Mouse (Mus musculus) limb, embryonic 11.5 days (tissue): Measurements from ENCODE around the gene Tubb1. TPM values are rescaled to one million over a fixed set of nuclear protein-coding genes. Genes with fewer than 3 reads are reported as not detected.

ENCODE experiments used
- ATAC-seq: fragments of 200-750 bp; cut with Nextera tagmentation; 2 replicates; pipeline ENCODE4 v1.8.0; 2017; ENCODE audit warnings: low read depth; ENCODE audit not compliant: insufficient number of reproducible peaks, low FRiP score, low TSS enrichment
- DNase-seq: peaks from one replicate; pipeline ENCODE4 v3.0.0-alpha.2; 2015; ENCODE audit warnings: low spot score
- H3K27ac ChIP-seq: fragments of 300-500 bp; sonication (generic); replicated peaks from 2 replicates; pipeline ENCODE4 v1.5.1; 2014; ENCODE audit warnings: low read depth, mild to moderate bottlenecking, low read length
- H3K27me3 ChIP-seq: fragments of 300-500 bp; sonication (generic); 2 replicates; pipeline ENCODE4 v1.6.1; 2014; ENCODE audit warnings: mild to moderate bottlenecking, low read length, mixed read lengths; ENCODE audit not compliant: control insufficient read depth, insufficient read depth
- H3K36me3 ChIP-seq: fragments of 300-500 bp; sonication (generic); 2 replicates; pipeline ENCODE4 v1.6.1; 2014; ENCODE audit warnings: mild to moderate bottlenecking, low read length, moderate library complexity, mixed read lengths; ENCODE audit not compliant: control insufficient read depth, insufficient read depth
- H3K4me1 ChIP-seq: fragments of 300-500 bp; sonication (generic); 2 replicates; pipeline ENCODE4 v1.6.1; 2014; ENCODE audit warnings: low read length, mixed read lengths; ENCODE audit not compliant: control insufficient read depth, insufficient read depth
- H3K4me2 ChIP-seq: fragments of 300-500 bp; sonication (generic); 2 replicates; pipeline ENCODE4 v1.6.1; 2014; ENCODE audit warnings: low read depth, mild to moderate bottlenecking, moderate library complexity; ENCODE audit not compliant: severe bottlenecking
- H3K4me3 ChIP-seq: fragments of 300-500 bp; sonication (generic); 2 replicates; pipeline ENCODE4 v1.5.1; 2014; ENCODE audit warnings: low read depth, low read length
- H3K9ac ChIP-seq: fragments of 300-500 bp; sonication (generic); 2 replicates; pipeline ENCODE4 v1.6.1; 2014; ENCODE audit warnings: mild to moderate bottlenecking, low read length
- H3K9me3 ChIP-seq: fragments of 300-500 bp; sonication (generic); 2 replicates; pipeline ENCODE4 v1.6.1; 2016; ENCODE audit warnings: low read length; ENCODE audit not compliant: control insufficient read depth
- WGBS: fragments of 180-500 bp; shearing (Covaris S2); extraction: QIAGEN DNeasy Blood & Tissue Kit; methylation state at CpG from one replicate; pipeline ENCODE4 v1.1.7; 2014; 5-methylcytosine and 5-hydroxymethylcytosine counted together
- polyA plus RNA-seq: library from polyadenylated mRNA; unstranded; fragments of >200 nt; fragmentation: Nextera tagmentation; extraction: Ambion mirVana; gene quantifications from 2 replicates; pipeline ENCODE4 v1.2.1, GENCODE M21; 2014

Tubb1 gene
- polyA plus RNA-seq, 1 experiment from 2014 or later, result 6.0 TPM

DNA sequence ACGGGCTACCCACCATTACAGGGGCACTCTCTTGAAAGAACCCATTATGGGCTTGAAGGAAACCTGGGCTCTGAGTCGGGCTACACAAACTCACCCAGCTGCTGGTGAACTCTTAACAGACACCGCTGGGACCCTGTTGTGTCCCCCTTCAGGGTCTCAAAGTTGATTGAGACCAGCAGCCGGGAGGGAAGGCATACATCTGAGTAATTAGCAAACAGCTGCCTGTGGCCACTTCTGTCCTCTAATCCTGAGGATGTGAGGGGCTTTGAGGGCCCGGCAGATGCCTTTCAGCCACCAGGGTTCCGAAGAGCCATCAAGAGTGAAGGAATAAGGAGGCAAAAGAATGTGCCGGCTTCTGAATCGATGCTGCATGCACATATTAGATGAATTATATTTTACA, 3.6 kb upstream of the Tubb1 start:
- Histone ChIP-seq H3K27me3 (no peaks in the 10 kb centered on the region), H3K4me2 (no peak overlapping the region), H3K4me1 (no peaks in the 10 kb centered on the region), H3K36me3 (no peaks in the 10 kb centered on the region), H3K9ac (no peak overlapping the region), H3K4me3 (no peak overlapping the region), H3K27ac (no peak overlapping the region), H3K9me3 (no peaks in the 10 kb centered on the region)
- no peak for ATAC-seq
- no peak for DNase-seq
- 48% methylated on average over 8 of the region's 8 CpGs for WGBS

DNA sequence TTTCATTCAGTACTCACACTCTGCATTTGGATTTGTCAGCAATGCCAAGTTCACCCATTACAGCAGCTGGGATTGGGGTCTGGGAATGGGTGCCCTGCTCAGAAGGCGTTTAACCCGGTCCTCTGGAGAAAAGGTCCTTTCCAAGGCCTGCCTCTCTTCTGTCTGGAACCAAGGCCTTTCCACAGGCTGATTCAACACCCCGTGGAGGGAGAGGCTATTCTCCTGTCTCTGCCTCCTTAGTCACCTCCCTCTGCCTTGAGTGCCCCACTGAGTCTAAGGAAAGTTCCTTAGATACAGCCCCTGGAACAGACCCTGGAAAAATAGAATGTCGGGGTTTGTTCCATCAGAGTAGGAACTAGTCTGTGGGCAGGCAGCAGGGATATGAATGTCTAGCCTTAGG, 2.1 kb upstream of the Tubb1 start:
- no peaks in the 10 kb centered on the region for H3K36me3 ChIP-seq
- WGBS, result 85% methylated on average over 4 of the region's 4 CpGs
- no peak for ATAC-seq

DNA sequence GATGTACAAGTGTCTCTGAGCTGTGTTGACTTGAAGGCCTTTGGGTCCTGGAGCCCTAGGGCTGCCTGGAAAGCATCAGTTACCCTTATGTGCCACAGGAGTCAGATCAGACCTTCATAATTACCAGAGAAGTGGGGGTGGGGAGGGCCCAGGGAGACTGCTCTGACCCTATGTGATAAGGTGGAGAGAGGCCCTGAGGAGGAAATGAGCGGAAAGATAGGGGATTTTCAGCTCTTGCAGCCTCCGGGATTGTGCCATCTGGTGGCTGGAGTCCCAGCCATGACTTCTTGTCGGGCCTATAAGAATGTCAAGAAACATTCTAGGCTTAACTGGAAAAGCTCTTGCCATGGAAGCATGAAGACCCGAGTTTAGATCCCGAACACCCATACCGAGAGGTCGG, 3.2 kb downstream of the Tubb1 start:
- no peaks in the 10 kb centered on the region for H3K27me3 ChIP-seq
- H3K4me2 ChIP-seq, result no peak overlapping the region
- H3K9me3 ChIP-seq, result no peaks in the 10 kb centered on the region
- DNase-seq (no peak), ATAC-seq (no peak)
- no peaks in the 10 kb centered on the region for H3K4me1 ChIP-seq
- no peak overlapping the region for H3K4me3 ChIP-seq
- H3K27ac ChIP-seq, result no peak overlapping the region
- H3K9ac ChIP-seq, result no peak overlapping the region
- no peaks in the 10 kb centered on the region for H3K36me3 ChIP-seq
- 70% methylated on average over 7 of the region's 7 CpGs for WGBS

More for the DNA sequence above, 2.1 kb upstream of the Tubb1 start:
- Histone ChIP-seq H3K4me1 (no peaks in the 10 kb centered on the region), H3K27me3 (no peaks in the 10 kb centered on the region), H3K27ac (no peak overlapping the region), H3K9me3 (no peaks in the 10 kb centered on the region), H3K4me2 (no peak overlapping the region), H3K4me3 (no peak overlapping the region), H3K9ac (no peak overlapping the region)
- no peak for DNase-seq

DNA sequence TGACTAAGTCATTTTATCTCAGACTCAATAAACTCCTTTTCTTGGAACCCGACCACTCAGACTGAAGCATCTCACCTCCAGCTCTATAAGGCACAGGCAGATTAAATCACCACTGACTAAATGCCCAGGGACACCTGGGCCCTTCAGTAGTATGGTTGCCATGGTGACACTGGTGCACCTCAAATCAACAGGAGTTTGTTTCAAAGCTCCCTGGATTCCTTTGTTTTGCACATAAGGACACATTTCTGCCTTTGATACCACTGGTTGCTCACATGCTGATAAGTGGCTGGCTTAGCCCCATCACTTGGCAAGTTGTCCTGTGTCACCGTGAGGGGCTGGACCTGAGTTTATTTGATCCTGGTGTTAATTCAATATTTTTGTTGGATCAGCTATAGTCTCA, 8.9 kb downstream of the Tubb1 start:
- WGBS, result 78% methylated on average over 2 of the region's 2 CpGs
- H3K4me3 ChIP-seq, result no peak overlapping the region
- ATAC-seq, result no peak

DNA sequence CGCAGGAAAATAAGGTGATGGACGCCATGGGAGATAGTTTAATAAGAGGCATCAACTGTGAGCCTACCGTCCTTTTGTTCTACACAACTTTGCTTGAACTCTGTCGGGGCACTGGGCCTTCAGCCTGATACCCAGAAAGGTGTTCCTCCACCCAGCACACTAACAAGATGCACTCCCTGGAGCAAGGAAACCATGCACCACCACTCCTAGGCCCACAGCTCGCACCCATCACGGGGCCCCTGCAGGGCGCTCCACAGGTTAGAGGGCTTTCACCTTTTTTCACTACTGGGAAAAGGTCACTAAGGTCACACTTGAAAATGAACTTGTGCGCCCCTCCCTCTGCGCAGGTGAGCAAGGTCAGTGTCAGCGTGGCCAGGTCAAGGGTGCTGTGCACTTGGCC, 12.9 kb downstream of the Tubb1 start:
- DNase-seq, result peak; percentile 41
- H3K9me3 ChIP-seq, result no peaks in the 10 kb centered on the region
- peak overlapping the region; percentile 88 for H3K9ac ChIP-seq
- no peaks in the 10 kb centered on the region; the same call in 1 of the 2 replicates for H3K36me3 ChIP-seq
- no peaks in the 10 kb centered on the region for H3K4me1 ChIP-seq
- H3K27me3 ChIP-seq, result no peaks in the 10 kb centered on the region
- H3K27ac ChIP-seq, result no peak overlapping the region
- H3K4me2 ChIP-seq, result peak overlapping the region; percentile 75
- ATAC-seq, result peak; percentile 14; the same call in 1 of the 2 replicates
- WGBS, result 48% methylated on average over 10 of the region's 10 CpGs
- H3K4me3 ChIP-seq, result peak overlapping the region; percentile 82

More for the DNA sequence above, 8.9 kb downstream of the Tubb1 start:
- Histone ChIP-seq H3K4me1 (no peaks in the 10 kb centered on the region), H3K36me3 (no peaks in the 10 kb centered on the region; the same call in 1 of the 2 replicates), H3K9ac (no peak overlapping the region), H3K9me3 (no peaks in the 10 kb centered on the region), H3K4me2 (no peak overlapping the region), H3K27ac (no peak overlapping the region), H3K27me3 (no peaks in the 10 kb centered on the region)
- no peak for DNase-seq

DNA sequence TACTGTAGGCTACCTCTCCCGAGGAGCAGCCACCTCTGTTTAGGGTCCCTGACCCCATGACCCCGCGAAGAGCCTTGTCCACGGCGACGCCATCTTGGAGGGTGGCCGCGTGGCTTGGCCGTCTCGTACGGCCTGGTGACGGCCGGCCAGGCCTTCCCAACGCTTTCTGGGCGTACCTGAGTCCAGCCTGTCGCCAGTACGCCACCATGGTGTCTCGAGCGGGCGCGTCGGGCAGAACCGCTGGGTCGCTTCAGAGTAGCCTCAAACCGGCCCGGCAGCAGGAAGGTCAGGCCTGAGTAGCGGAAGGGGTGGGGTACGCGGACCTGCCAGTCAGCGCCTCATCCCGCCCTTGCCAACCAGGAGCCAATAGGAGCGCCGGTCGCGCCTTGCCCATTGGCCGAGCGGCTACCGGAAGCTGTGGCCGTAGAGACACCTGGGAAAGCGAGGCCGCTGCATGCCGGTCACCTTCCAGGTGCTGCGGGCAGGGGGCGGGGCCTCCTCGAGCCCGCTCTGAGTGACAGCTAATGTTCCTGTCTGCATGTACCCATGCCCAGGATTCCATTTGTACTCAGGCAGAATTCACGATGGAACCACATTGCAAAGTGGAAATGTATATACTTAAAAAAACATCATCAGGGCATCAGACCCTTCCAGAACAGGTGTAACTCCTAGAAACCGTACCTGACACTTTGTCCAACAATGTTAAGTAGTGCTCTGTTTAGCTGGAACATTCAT, 13.5 kb downstream of the Tubb1 start, which contains the start of gene Atp5e:
Atp5e (minus strand) TSS at position 317 of the 735 bp plus-strand sequence.
- Histone ChIP-seq H3K36me3 (no peaks in the 10 kb centered on the region; the same call in 1 of the 2 replicates), H3K4me2 (peak within 1 kb of the TSS; percentile 75), H3K4me3 (peak within 1 kb of the TSS; percentile 82), H3K9ac (peak within 1 kb of the TSS; percentile 88), H3K4me1 (no peaks in the 10 kb centered on the region), H3K9me3 (no peaks in the 10 kb centered on the region), H3K27ac (no peak within 1 kb of the TSS), H3K27me3 (no peaks in the 10 kb centered on the region)
- DNase-seq (peak; percentile 96), ATAC-seq (peak; percentile 98)
- WGBS, result 2% methylated on average over 48 of the region's 48 CpGs

DNA sequence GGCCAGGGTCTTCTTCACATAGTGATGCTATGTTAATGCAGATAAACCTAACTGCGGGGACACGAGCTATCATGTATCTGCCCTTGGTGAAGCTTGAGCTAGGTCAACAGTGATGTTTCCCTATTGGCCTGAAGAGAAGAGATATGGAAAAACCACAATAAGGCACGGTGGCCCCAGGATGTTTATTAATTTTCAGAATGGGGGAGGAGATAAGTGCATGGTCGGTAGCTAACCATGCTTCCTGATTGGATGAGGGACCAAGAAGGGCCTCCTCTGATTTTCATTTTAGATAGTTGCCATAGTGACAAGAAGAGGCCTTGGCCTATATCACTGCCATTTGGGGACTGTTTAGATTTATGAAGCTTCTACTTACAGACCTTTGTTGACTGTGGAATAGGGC, 19.8 kb downstream of the Tubb1 start:
- Histone ChIP-seq H3K9ac (no peak overlapping the region), H3K36me3 (peaks cover 4% of the 10 kb centered on the region), H3K4me2 (no peak overlapping the region), H3K27ac (no peak overlapping the region), H3K4me3 (no peak overlapping the region), H3K4me1 (0 out of 2 replicates have a peak, but pooled peaks cover 3% of the 10 kb centered on the region), H3K9me3 (no peaks in the 10 kb centered on the region), H3K27me3 (no peaks in the 10 kb centered on the region)
- ATAC-seq, result no peak
- DNase-seq, result no peak
- WGBS, result 93% methylated on average over 4 of the region's 4 CpGs

DNA sequence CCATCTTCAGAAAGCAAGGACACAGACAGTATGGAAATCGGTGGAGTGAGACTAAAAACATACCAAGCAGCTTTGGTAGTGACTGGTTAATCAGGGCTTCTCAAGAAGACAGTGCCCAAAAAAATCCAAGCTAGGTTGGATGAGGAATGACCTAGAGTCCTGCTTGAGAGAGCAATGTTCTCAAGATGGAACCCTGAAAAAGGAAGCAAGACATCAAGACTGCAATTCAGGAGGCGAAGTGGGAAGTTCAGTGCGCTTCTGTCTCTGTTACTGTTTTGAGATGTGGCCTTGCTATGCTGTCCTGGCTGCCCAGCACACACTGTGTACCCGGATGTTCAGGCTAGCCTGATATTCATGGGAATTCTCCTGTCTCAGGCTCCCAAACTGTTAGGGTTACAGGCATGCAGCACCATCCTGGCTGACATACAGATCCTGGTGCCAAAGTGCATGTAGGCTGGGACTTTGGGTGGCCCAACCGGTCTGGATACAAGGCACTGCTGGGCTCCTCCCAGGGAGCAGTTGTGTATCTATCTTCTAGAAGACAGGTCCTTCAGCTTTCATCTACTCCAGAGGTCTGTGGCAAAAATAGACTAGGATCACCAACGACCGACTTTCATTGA, 20.4 kb downstream of the Tubb1 start:
- no peak for DNase-seq
- no peak overlapping the region for H3K27ac ChIP-seq
- H3K9me3 ChIP-seq, result no peaks in the 10 kb centered on the region
- H3K4me3 ChIP-seq, result no peak overlapping the region
- no peak overlapping the region for H3K9ac ChIP-seq
- ATAC-seq, result no peak
- 0 out of 2 replicates have a peak, but pooled peaks cover 3% of the 10 kb centered on the region for H3K4me1 ChIP-seq
- peaks cover 4% of the 10 kb centered on the region for H3K36me3 ChIP-seq
- WGBS, result 96% methylated on average over 7 of the region's 7 CpGs
- H3K4me2 ChIP-seq, result no peak overlapping the region
- no peaks in the 10 kb centered on the region for H3K27me3 ChIP-seq
